Mouse (Mus musculus): Measurements from ENCODE around the gene Hrct1. TPM values are rescaled to one million over a fixed set of nuclear protein-coding genes. Genes with fewer than 3 reads are reported as not detected.
A peak's percentile ranks its signal among the peaks of the same experiment; 100 is the strongest.

The Hrct1 gene
- polyA plus RNA-seq, 1 experiment from 2014 or later = 0.61 TPM

DNA sequence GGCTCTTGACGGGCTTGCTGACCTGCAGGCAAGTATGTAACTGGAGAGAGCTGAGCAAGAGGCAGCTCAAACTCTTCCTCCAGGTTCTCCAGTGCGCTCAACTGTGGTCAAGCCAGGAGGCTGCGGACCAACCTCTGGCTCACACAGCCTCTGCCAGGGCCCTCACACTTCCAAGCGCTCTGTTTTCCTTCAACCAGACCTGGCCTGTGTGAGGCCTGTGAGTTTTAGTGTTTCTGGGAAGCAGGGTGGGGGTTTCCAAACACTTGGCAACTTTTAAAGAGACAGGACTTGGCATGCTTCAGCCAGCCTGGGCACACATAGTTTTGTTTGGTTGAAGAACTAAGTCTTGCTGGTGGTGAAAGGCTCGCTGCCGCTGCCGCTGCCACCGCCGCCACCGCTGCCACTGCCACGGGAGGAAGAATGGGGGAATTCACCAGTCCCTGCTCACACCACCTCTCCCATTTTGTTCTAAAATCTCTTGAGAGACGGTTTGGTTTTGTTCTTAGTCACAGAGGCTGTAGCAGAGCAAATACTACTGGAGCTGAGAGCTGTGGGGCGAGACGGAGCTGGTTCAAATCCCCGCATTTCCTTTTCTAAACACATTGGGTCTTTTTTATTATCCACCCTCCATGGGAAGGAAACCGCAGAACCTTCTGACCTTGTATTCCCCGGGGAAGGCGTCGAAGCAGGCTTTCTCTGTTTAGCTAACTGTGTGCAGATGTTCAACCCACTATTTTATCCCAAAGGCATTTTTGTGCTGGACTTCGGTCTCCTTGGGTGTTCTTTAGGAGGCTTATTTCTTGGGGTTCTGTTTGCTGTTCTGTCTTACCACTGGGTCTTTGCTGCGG lies 32.8 kb downstream of the Hrct1 start:
- no peak overlapping the region for H3K27ac ChIP-seq (ENCODE audit: low read depth)
- ATAC-seq (replicated peaks; ENCODE audit: low FRiP score, low TSS enrichment, low read depth) (no peak), DNase-seq (ENCODE audit: low spot score) (no peak)
- no peak overlapping the region for H3K4me3 ChIP-seq (ENCODE audit: low read depth, low read length)
- no peaks in the 10 kb centered on the region for H3K27me3 ChIP-seq (replicated peaks; ENCODE audit: control insufficient read depth, insufficient read depth, low read length)
- H3K4me2 ChIP-seq (ENCODE audit: low read length) = no peak overlapping the region
- no peak overlapping the region for H3K9ac ChIP-seq (ENCODE audit: low read length)
- H3K36me3 ChIP-seq (ENCODE audit: control insufficient read depth, insufficient read depth, low read length) = no peaks in the 10 kb centered on the region
- WGBS = 78% methylated on average over 21 of the region's 21 CpGs
- H3K9me3 ChIP-seq (ENCODE audit: control insufficient read depth, low read length) = no peaks in the 10 kb centered on the region
- H3K4me1 ChIP-seq (replicated peaks; ENCODE audit: control insufficient read depth, insufficient read depth, low read length) = no peaks in the 10 kb centered on the region

DNA sequence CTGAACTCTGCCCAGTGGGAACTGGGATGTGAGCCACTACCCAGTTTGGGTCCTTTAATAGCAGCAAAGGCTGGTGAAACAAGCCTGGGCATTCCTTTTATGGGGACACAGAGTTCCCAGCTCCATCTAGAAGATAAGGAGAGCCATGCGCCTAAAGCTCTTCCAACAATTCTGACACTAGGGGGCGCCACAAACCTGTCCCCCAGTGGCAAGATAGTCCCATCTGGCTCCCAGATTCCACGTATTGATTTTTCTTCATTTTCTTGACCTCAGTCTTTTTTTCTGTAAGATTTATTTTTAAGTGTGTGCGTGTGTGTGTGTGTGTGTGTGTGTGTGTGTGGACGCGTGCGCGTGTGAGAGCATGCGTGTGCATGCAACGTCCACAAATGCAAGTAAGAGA lies 33.5 kb downstream of the Hrct1 start:
- Histone ChIP-seq H3K27ac (ENCODE audit: low read depth) (no peak overlapping the region), H3K9ac (ENCODE audit: low read length) (no peak overlapping the region), H3K4me1 (replicated peaks; ENCODE audit: control insufficient read depth, insufficient read depth, low read length) (no peaks in the 10 kb centered on the region), H3K4me3 (ENCODE audit: low read depth, low read length) (no peak overlapping the region), H3K36me3 (ENCODE audit: control insufficient read depth, insufficient read depth, low read length) (no peaks in the 10 kb centered on the region), H3K27me3 (replicated peaks; ENCODE audit: control insufficient read depth, insufficient read depth, low read length) (no peaks in the 10 kb centered on the region), H3K4me2 (ENCODE audit: low read length) (no peak overlapping the region), H3K9me3 (ENCODE audit: control insufficient read depth, low read length) (no peaks in the 10 kb centered on the region)
- ATAC-seq (replicated peaks; ENCODE audit: low FRiP score, low TSS enrichment, low read depth) (no peak), DNase-seq (ENCODE audit: low spot score) (no peak)
- 78% methylated on average over 10 of the region's 10 CpGs for WGBS

DNA sequence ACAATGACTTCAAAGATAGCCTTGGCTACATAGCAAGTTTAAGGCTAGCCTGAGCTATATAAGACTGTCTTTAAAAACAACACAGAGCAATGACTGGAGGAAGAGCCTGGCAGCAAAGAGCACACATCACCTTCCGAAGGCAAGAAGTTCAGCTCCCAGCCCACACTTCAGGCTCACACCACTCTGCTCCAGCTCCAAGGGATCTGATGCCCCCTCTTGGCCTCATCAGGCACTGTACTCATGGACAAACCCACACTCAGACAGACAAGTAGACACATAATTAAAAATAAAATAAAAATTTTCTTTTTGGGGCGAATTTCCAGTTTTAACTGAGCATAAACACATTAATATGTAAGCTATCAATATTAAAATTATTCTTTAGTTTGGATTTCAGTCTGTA lies 34.3 kb downstream of the Hrct1 start:
- Histone ChIP-seq H3K36me3 (ENCODE audit: control insufficient read depth, insufficient read depth, low read length) (no peaks in the 10 kb centered on the region), H3K27ac (ENCODE audit: low read depth) (no peak overlapping the region), H3K27me3 (replicated peaks; ENCODE audit: control insufficient read depth, insufficient read depth, low read length) (no peaks in the 10 kb centered on the region), H3K9me3 (ENCODE audit: control insufficient read depth, low read length) (no peaks in the 10 kb centered on the region), H3K9ac (ENCODE audit: low read length) (no peak overlapping the region), H3K4me2 (ENCODE audit: low read length) (no peak overlapping the region), H3K4me3 (ENCODE audit: low read depth, low read length) (no peak overlapping the region), H3K4me1 (replicated peaks; ENCODE audit: control insufficient read depth, insufficient read depth, low read length) (no peaks in the 10 kb centered on the region)
- DNase-seq (ENCODE audit: low spot score) (no peak), ATAC-seq (replicated peaks; ENCODE audit: low FRiP score, low TSS enrichment, low read depth) (no peak)
- WGBS = 80% methylated on average over 2 of the region's 2 CpGs

DNA sequence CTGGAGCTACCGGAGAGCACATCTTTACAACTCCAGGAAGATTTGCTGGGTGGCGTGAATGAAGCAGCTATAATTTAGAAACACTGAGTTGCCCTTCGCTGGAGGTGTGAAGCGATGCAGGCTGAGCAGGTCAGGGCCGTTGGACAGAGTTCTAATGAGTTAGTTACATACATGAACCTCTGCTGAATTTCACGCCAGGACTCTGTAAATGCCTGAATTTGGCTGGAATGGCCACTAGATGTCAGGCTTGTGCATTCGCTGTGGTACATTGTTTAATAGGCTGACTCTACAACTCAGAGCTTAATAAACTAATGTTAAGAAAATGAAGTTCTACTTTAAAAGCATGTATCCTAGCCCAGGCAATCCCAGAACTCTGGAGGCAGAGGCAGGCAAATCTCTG lies 36.4 kb downstream of the Hrct1 start:
- Histone ChIP-seq H3K27ac (ENCODE audit: low read depth) (no peak overlapping the region), H3K4me3 (ENCODE audit: low read depth, low read length) (no peak overlapping the region), H3K36me3 (ENCODE audit: control insufficient read depth, insufficient read depth, low read length) (no peaks in the 10 kb centered on the region), H3K27me3 (replicated peaks; ENCODE audit: control insufficient read depth, insufficient read depth, low read length) (no peaks in the 10 kb centered on the region), H3K4me1 (replicated peaks; ENCODE audit: control insufficient read depth, insufficient read depth, low read length) (no peaks in the 10 kb centered on the region), H3K4me2 (ENCODE audit: low read length) (no peak overlapping the region), H3K9ac (ENCODE audit: low read length) (no peak overlapping the region), H3K9me3 (ENCODE audit: control insufficient read depth, low read length) (no peaks in the 10 kb centered on the region)
- WGBS = 23% methylated on average over 7 of the region's 7 CpGs
- ATAC-seq (replicated peaks; ENCODE audit: low FRiP score, low TSS enrichment, low read depth) = no peak
- DNase-seq (ENCODE audit: low spot score) = peak; percentile 77

DNA sequence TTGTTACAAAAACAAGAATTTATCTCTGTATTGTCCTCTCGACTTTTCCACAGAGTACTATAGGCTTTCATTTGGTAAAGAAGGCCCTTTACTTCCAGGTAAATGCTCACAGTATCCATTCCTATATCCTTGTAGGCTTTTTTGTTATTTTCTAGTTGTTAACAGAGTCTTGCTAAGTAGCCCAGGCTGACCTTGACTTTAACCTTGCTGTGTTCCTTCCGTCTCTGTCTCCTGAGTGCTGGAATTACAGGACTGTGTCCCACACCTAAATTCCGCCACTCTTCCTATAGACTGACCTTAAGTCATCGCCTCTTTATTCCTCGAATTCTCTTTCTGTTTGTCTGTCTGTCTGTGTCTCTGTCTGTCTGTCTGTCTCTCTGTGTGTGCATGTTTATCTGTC lies 41.4 kb downstream of the Hrct1 start:
- H3K27me3 ChIP-seq (replicated peaks; ENCODE audit: control insufficient read depth, insufficient read depth, low read length) = no peaks in the 10 kb centered on the region
- no peaks in the 10 kb centered on the region for H3K4me1 ChIP-seq (replicated peaks; ENCODE audit: control insufficient read depth, insufficient read depth, low read length)
- no peak overlapping the region for H3K9ac ChIP-seq (ENCODE audit: low read length)
- DNase-seq (ENCODE audit: low spot score) = no peak
- H3K27ac ChIP-seq (ENCODE audit: low read depth) = no peak overlapping the region
- no peak overlapping the region for H3K4me3 ChIP-seq (ENCODE audit: low read depth, low read length)
- peaks cover 3% of the 10 kb centered on the region; the same call in 1 of the 2 replicates for H3K9me3 ChIP-seq (ENCODE audit: control insufficient read depth, low read length)
- no peak overlapping the region for H3K4me2 ChIP-seq (ENCODE audit: low read length)
- 86% methylated on average over 5 of the region's 5 CpGs for WGBS
- ATAC-seq (replicated peaks; ENCODE audit: low FRiP score, low TSS enrichment, low read depth) = no peak
- H3K36me3 ChIP-seq (ENCODE audit: control insufficient read depth, insufficient read depth, low read length) = no peaks in the 10 kb centered on the region

DNA sequence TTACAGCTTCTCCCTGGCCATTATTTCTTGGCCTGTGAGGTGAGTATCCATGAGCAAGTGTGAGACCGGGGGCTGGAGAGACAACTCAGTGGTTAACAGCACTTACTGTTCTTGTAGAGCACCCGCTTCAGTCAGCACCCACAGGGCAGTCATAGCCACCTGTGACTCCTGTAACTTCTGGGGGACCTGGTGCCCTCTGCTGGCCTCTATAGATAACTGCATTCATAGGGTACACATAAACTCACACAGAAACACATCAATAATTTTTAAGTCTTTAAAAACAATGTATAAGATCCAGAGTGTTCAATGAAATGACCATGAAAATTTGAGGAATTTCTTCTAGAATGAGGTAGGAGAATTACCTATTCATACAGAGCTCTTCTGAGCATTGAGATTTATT lies 42.4 kb downstream of the Hrct1 start:
- Histone ChIP-seq H3K4me3 (ENCODE audit: low read depth, low read length) (no peak overlapping the region), H3K4me1 (replicated peaks; ENCODE audit: control insufficient read depth, insufficient read depth, low read length) (no peaks in the 10 kb centered on the region), H3K27me3 (replicated peaks; ENCODE audit: control insufficient read depth, insufficient read depth, low read length) (no peaks in the 10 kb centered on the region), H3K27ac (ENCODE audit: low read depth) (no peak overlapping the region), H3K9ac (ENCODE audit: low read length) (no peak overlapping the region), H3K4me2 (ENCODE audit: low read length) (no peak overlapping the region), H3K36me3 (ENCODE audit: control insufficient read depth, insufficient read depth, low read length) (no peaks in the 10 kb centered on the region), H3K9me3 (ENCODE audit: control insufficient read depth, low read length) (peaks cover 3% of the 10 kb centered on the region; the same call in 1 of the 2 replicates)
- ATAC-seq (replicated peaks; ENCODE audit: low FRiP score, low TSS enrichment, low read depth) (no peak), DNase-seq (ENCODE audit: low spot score) (no peak)
- 91% methylated on average over 2 of the region's 2 CpGs for WGBS

DNA sequence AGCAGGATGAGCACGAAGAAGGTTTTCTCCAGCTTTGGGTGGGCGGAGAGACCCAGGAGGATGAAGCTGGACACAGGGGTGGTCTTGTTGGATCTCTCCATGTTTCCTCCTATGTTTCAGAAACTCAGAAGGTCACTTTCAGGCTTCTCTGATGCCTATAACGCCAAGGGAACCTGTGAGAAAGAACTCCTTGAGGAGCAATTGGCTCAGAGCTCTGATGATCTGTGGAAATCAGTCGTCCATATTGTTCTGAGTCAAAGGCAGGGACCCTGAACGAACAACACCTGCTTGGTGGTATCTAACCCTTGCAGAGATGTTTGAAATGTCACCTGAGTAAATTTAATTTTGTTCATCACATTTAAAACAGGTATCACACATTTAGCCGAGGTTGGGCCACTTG lies 43.9 kb downstream of the Hrct1 start, which contains the start of gene Olfr159:
TSS of gene Olfr159 (minus strand) at position 101 of the 400 bp plus-strand sequence.
- no peak within 1 kb of the TSS for H3K9ac ChIP-seq (ENCODE audit: low read length)
- no peak within 1 kb of the TSS for H3K27ac ChIP-seq (ENCODE audit: low read depth)
- no peak for DNase-seq (ENCODE audit: low spot score)
- no peaks in the 10 kb centered on the region for H3K4me1 ChIP-seq (replicated peaks; ENCODE audit: control insufficient read depth, insufficient read depth, low read length)
- H3K27me3 ChIP-seq (replicated peaks; ENCODE audit: control insufficient read depth, insufficient read depth, low read length) = no peaks in the 10 kb centered on the region
- 80% methylated on average over 6 of the region's 6 CpGs for WGBS
- no peak within 1 kb of the TSS for H3K4me3 ChIP-seq (ENCODE audit: low read depth, low read length)
- no peak for ATAC-seq (replicated peaks; ENCODE audit: low FRiP score, low TSS enrichment, low read depth)
- H3K9me3 ChIP-seq (ENCODE audit: control insufficient read depth, low read length) = peaks cover 3% of the 10 kb centered on the region; the same call in 1 of the 2 replicates
- no peak within 1 kb of the TSS for H3K4me2 ChIP-seq (ENCODE audit: low read length)
- H3K36me3 ChIP-seq (ENCODE audit: control insufficient read depth, insufficient read depth, low read length) = no peaks in the 10 kb centered on the region

DNA sequence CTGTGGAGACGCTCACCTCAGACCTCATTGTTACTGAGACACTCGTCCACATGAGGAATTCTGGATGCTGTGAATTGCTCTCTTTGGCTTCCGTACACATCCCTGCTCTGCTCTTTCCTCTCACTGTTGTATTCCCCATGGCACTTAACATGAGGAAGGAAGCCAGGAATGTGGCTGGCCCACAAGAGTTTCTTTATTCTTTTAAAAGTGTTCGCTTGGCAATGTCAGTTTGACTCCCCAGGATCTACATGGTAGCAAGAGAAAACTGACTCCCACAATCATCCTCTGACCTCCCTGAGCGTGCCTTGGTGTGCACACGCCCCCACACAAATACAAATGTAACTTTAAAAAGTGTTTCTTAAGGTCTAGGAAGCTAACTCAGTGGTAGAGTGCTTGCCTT lies 44.6 kb downstream of the Hrct1 start:
- no peaks in the 10 kb centered on the region for H3K4me1 ChIP-seq (replicated peaks; ENCODE audit: control insufficient read depth, insufficient read depth, low read length)
- 57% methylated on average over 6 of the region's 6 CpGs for WGBS
- ATAC-seq (replicated peaks; ENCODE audit: low FRiP score, low TSS enrichment, low read depth) (no peak), DNase-seq (ENCODE audit: low spot score) (no peak)
- peaks cover 3% of the 10 kb centered on the region; the same call in 1 of the 2 replicates for H3K9me3 ChIP-seq (ENCODE audit: control insufficient read depth, low read length)
- no peaks in the 10 kb centered on the region for H3K27me3 ChIP-seq (replicated peaks; ENCODE audit: control insufficient read depth, insufficient read depth, low read length)
- no peak overlapping the region for H3K9ac ChIP-seq (ENCODE audit: low read length)
- H3K36me3 ChIP-seq (ENCODE audit: control insufficient read depth, insufficient read depth, low read length) = no peaks in the 10 kb centered on the region
- H3K4me2 ChIP-seq (ENCODE audit: low read length) = no peak overlapping the region
- H3K4me3 ChIP-seq (ENCODE audit: low read depth, low read length) = no peak overlapping the region
- H3K27ac ChIP-seq (ENCODE audit: low read depth) = no peak overlapping the region

DNA sequence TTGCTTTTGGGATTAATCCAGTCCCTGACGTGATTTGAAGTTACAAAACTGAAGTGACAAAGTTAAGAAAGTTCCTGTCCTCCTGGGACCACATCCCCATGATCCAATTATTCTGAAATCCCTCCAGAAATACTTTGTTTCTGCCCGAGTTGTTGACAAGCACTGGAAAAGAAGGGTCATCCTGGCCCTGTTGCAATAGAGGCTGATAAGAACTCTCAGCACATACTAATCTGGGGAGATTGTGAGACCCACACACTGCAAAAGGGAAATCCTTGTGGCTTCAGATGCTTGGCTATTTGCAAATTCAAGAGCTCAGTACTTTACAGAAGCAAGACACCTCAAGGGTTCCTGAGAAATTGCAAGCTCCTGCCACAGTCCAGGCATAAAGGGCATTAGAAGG lies 45.3 kb downstream of the Hrct1 start:
- H3K4me3 ChIP-seq (ENCODE audit: low read depth, low read length) = no peak overlapping the region
- peaks cover 3% of the 10 kb centered on the region; the same call in 1 of the 2 replicates for H3K9me3 ChIP-seq (ENCODE audit: control insufficient read depth, low read length)
- WGBS = 54% methylated on average over 2 of the region's 2 CpGs
- ATAC-seq (replicated peaks; ENCODE audit: low FRiP score, low TSS enrichment, low read depth) (no peak), DNase-seq (ENCODE audit: low spot score) (no peak)
- no peaks in the 10 kb centered on the region for H3K4me1 ChIP-seq (replicated peaks; ENCODE audit: control insufficient read depth, insufficient read depth, low read length)
- no peak overlapping the region for H3K9ac ChIP-seq (ENCODE audit: low read length)
- no peak overlapping the region for H3K4me2 ChIP-seq (ENCODE audit: low read length)
- H3K27ac ChIP-seq (ENCODE audit: low read depth) = no peak overlapping the region
- H3K36me3 ChIP-seq (ENCODE audit: control insufficient read depth, insufficient read depth, low read length) = no peaks in the 10 kb centered on the region
- no peaks in the 10 kb centered on the region for H3K27me3 ChIP-seq (replicated peaks; ENCODE audit: control insufficient read depth, insufficient read depth, low read length)

Data from intestine, embryonic 14.5 days (tissue).